Comparison of ENCODE assay signal across 8 mouse cellular contexts in genomic region chr16:33916473-33917251, GRCm38 (mm10). TPM values are rescaled to one million over a fixed set of nuclear protein-coding genes. Genes with fewer than 3 reads are reported as not detected.
DNase-seq lines count a peak whose midpoint lies in the region; ATAC-seq lines count a peak whose summit lies in the region.

No protein-coding gene starts in this region.

- intact Hi-C loops in heart, postnatal 14 days (cut with DNase I): no loop called here

- H3K9me3 ChIP-seq in embryonic facial prominence, embryonic 15.5 days (replicated peaks): no peaks in the 10 kb centered on the region
- no peaks in the 10 kb centered on the region for H3K9me3 ChIP-seq in limb, embryonic 13.5 days
- H3K9me3 ChIP-seq in midbrain, embryonic 14.5 days (ENCODE audit: control insufficient read depth, low read length): no peaks in the 10 kb centered on the region

- H3K4me1 ChIP-seq in embryonic facial prominence, embryonic 15.5 days: peaks cover 37% of the 10 kb centered on the region
- H3K4me1 ChIP-seq in limb, embryonic 13.5 days: peaks cover 35% of the 10 kb centered on the region
- no peaks in the 10 kb centered on the region for H3K4me1 ChIP-seq in midbrain, embryonic 14.5 days (ENCODE audit: control insufficient read depth, insufficient read depth, low read length)

- H3K4me3 ChIP-seq in embryonic facial prominence, embryonic 15.5 days (replicated peaks): no peak overlapping the region
- H3K4me3 ChIP-seq in limb, embryonic 13.5 days: no peak overlapping the region
- H3K4me3 ChIP-seq in midbrain, embryonic 14.5 days (replicated peaks; ENCODE audit: low read depth, low read length): no peak overlapping the region

- 0 out of 2 replicates have a peak, but pooled peaks have one; percentile 22 for ATAC-seq in embryonic facial prominence, embryonic 15.5 days (ENCODE audit: insufficient number of reproducible peaks, low FRiP score, low TSS enrichment, low read depth)
- ATAC-seq in limb, embryonic 13.5 days (ENCODE audit: low FRiP score, low read depth): peak; percentile 21; the same call in 1 of the 2 replicates
- ATAC-seq in midbrain, embryonic 14.5 days (ENCODE audit: low FRiP score, low TSS enrichment): peak; percentile 50
- no peak for ATAC-seq in erythroblast, adult 5-6 weeks (replicated peaks; ENCODE audit: low FRiP score, poor library complexity, severe bottlenecking)

- no peak overlapping the region for H3K9ac ChIP-seq in embryonic facial prominence, embryonic 15.5 days
- no peak overlapping the region for H3K9ac ChIP-seq in limb, embryonic 13.5 days
- H3K9ac ChIP-seq in midbrain, embryonic 14.5 days (replicated peaks; ENCODE audit: low read length): no peak overlapping the region

- peak overlapping the region; percentile 63 for H3K27ac ChIP-seq in embryonic facial prominence, embryonic 15.5 days (replicated peaks)
- peak overlapping the region; percentile 64; the same call in 1 of the 2 replicates for H3K27ac ChIP-seq in limb, embryonic 13.5 days
- H3K27ac ChIP-seq in midbrain, embryonic 14.5 days (replicated peaks; ENCODE audit: low read depth, low read length): 0 out of 2 replicates have a peak overlapping the region, but pooled peaks have one; percentile 26

- H3K36me3 ChIP-seq in embryonic facial prominence, embryonic 15.5 days: peaks cover 33% of the 10 kb centered on the region
- peaks cover 56% of the 10 kb centered on the region for H3K36me3 ChIP-seq in limb, embryonic 13.5 days
- no peaks in the 10 kb centered on the region for H3K36me3 ChIP-seq in midbrain, embryonic 14.5 days (ENCODE audit: control insufficient read depth, insufficient read depth, low read length)

- no peaks in the 10 kb centered on the region for H3K27me3 ChIP-seq in embryonic facial prominence, embryonic 15.5 days
- H3K27me3 ChIP-seq in limb, embryonic 13.5 days: no peaks in the 10 kb centered on the region
- H3K27me3 ChIP-seq in midbrain, embryonic 14.5 days (ENCODE audit: control insufficient read depth, insufficient read depth, low read length): no peaks in the 10 kb centered on the region

- WGBS in embryonic facial prominence, embryonic 15.5 days: 68% methylated on average over 12 of the region's 12 CpGs
- 78% methylated on average over 12 of the region's 12 CpGs for WGBS in limb, embryonic 13.5 days
- WGBS in midbrain, embryonic 14.5 days: 78% methylated on average over 12 of the region's 12 CpGs

- no peak overlapping the region for H3K4me2 ChIP-seq in embryonic facial prominence, embryonic 15.5 days (replicated peaks)
- H3K4me2 ChIP-seq in limb, embryonic 13.5 days (replicated peaks): no peak overlapping the region
- no peak overlapping the region for H3K4me2 ChIP-seq in midbrain, embryonic 14.5 days (ENCODE audit: low read length)

- peak; percentile 90 for DNase-seq in 3T3-L1 (ENCODE audit: low read depth, low spot score)
- peak; percentile 63 to 70 for DNase-seq in adrenal gland, adult 18-20 months (ENCODE audit: low spot score in 2 of 2)
- DNase-seq in heart, postnatal 14 days: peak; percentile 81 to 86
- DNase-seq in midbrain, embryonic 14.5 days: peak; percentile 42
- no peak for DNase-seq in thymus, postnatal 10 days (ENCODE audit: low spot score in 2 of 2)

RNA-seq across cellular contexts. Expression of gene Umps, which starts 50.2 kb away (rescaled TPM):
- 10 to 100 TPM; 49.1 TPM for total RNA-seq in adrenal gland, adult 18-20 months (2021)
- polyA plus RNA-seq in embryonic facial prominence, embryonic 15.5 days (2015; fragmentation: Nextera tagmentation; extraction: Ambion mirVana): 45.0 and 45.5 TPM in 2 replicates
- total RNA-seq in heart, postnatal 14 days (2021): 1 to 10 TPM; 9.2 TPM
- 57.8 and 58.2 TPM in 2 replicates for polyA plus RNA-seq in limb, embryonic 13.5 days (2015; fragmentation: Nextera tagmentation; extraction: Ambion mirVana)
- 19.7 and 28.4 TPM in 2 replicates for polyA plus RNA-seq in midbrain, embryonic 14.5 days (2014; fragmentation: Nextera tagmentation; extraction: Ambion mirVana)
- total RNA-seq in erythroblast, adult 5-6 weeks (2015; ENCODE audit: low replicate concordance): 7.5 and 14.2 TPM in 2 replicates
- 11.4 and 13.4 TPM in 2 replicates for total RNA-seq in erythroblast, adult 5-6 weeks (2017; ENCODE audit: low replicate concordance)

Comparison
In these comparisons a context has a peak if more than half of its experiments do, and no peak if none do; other contexts are left out.
1. DNase-seq: peak in 3T3-L1 (single experiment), adrenal gland, adult 18-20 months (2 of 2), heart, postnatal 14 days (2 of 2) and midbrain, embryonic 14.5 days (single experiment); none in thymus, postnatal 10 days (0 of 2).
2. Peak in every context shown above with its lines, with median percentiles within 50 percentile points of each other: H3K27ac ChIP-seq.